Mouse (Mus musculus) C2C12 (cell line): ENCODE results near the gene Vps13d. TPM values are rescaled to one million over a fixed set of nuclear protein-coding genes. Genes with fewer than 3 reads are reported as not detected.

Experiments used
- H3K27me3 ChIP-seq: one replicate; pipeline ENCODE4 v1.6.1; 2011; ENCODE audit not compliant: control insufficient read depth, insufficient read depth, insufficient read length
- H3K36me3 ChIP-seq: one replicate; pipeline ENCODE4 v1.6.1; 2011; ENCODE audit not compliant: control insufficient read depth, insufficient read depth
- H3K4me3 ChIP-seq: one replicate; pipeline ENCODE4 v1.5.1; 2011; ENCODE audit warnings: mild to moderate bottlenecking, control low read depth; ENCODE audit not compliant: poor library complexity, insufficient read depth, severe bottlenecking
- H3K79me2 ChIP-seq: one replicate; pipeline ENCODE4 v1.6.1; 2011; ENCODE audit not compliant: control insufficient read depth, insufficient read depth
- H3K79me3 ChIP-seq: one replicate; pipeline ENCODE4 v1.6.1; 2011; ENCODE audit warnings: low read depth, control low read depth
- H3ac ChIP-seq: one replicate; pipeline ENCODE3; 2011; ENCODE audit warnings: low read depth; ENCODE audit not compliant: control insufficient read depth, insufficient read length
- CEBPB ChIP-seq: IDR thresholded peaks from one replicate; pipeline ENCODE4 v1.6.1; 2011; ENCODE audit warnings: low read depth, mild to moderate bottlenecking, control low read depth, moderate library complexity
- CTCF ChIP-seq: IDR thresholded peaks from one replicate; pipeline ENCODE4 v1.5.1; 2011; ENCODE audit not compliant: control insufficient read depth, insufficient read depth, insufficient read length
- FOSL1 ChIP-seq: IDR thresholded peaks from one replicate; pipeline ENCODE4 v1.8.0; 2011; ENCODE audit warnings: mild to moderate bottlenecking, low read length; ENCODE audit not compliant: poor library complexity, insufficient read depth, severe bottlenecking
- MAX ChIP-seq: IDR thresholded peaks from one replicate; pipeline ENCODE4 v1.6.1; 2011; ENCODE audit warnings: mild to moderate bottlenecking, control low read depth
- MYOD1 ChIP-seq: IDR thresholded peaks from one replicate; pipeline ENCODE4 v1.6.1; 2011; ENCODE audit warnings: low read depth; ENCODE audit not compliant: control insufficient read depth, insufficient read length
- MYOG ChIP-seq: IDR thresholded peaks from one replicate; pipeline ENCODE4 v1.6.1; 2011; ENCODE audit not compliant: control insufficient read depth, insufficient read length; ENCODE audit errors: extremely low read depth
- USF1 ChIP-seq: IDR thresholded peaks from one replicate; pipeline ENCODE4 v1.6.1; 2011; ENCODE audit warnings: low read depth, mild to moderate bottlenecking, control low read depth, moderate library complexity
- polyA plus RNA-seq: library from polyadenylated mRNA; unstranded; fragments of >200 nt; fragmentation: generic; extraction: Trizol; gene quantifications from one replicate; pipeline ENCODE4 v1.2.1, GENCODE M21; 2012; ENCODE audit warnings: missing spikeins

The Vps13d gene
- polyA plus RNA-seq, 1 experiment, result 6.0 TPM

- no peaks in the 10 kb centered on the region for H3K27me3 ChIP-seq
Observed at GRCm38 (mm10) chr4:145024694-145025408, 170.0 kb downstream of the Vps13d start.

GRCm38 (mm10) chr4:145023911-145024310, 170.9 kb downstream of the Vps13d start:
- no peak overlapping the region for H3K4me3 ChIP-seq
- TF ChIP-seq USF1, result no peak
- TF ChIP-seq CTCF, result no peak
- no peak for TF ChIP-seq MYOD1
- no peak for TF ChIP-seq MYOG
- no peak for TF ChIP-seq MAX
- no peak for TF ChIP-seq CEBPB
- TF ChIP-seq FOSL1, result no peak
- no peaks in the 10 kb centered on the region for H3K27me3 ChIP-seq
- no peak overlapping the region for H3ac ChIP-seq
- no peaks in the 10 kb centered on the region for H3K79me2 ChIP-seq
- H3K36me3 ChIP-seq, result peaks cover 7% of the 10 kb centered on the region
- H3K79me3 ChIP-seq, result no peaks in the 10 kb centered on the region

More at GRCm38 (mm10) chr4:145024694-145025408, 170.0 kb downstream of the Vps13d start:
- Histone ChIP-seq H3K79me3 (no peaks in the 10 kb centered on the region), H3K36me3 (peaks cover 2% of the 10 kb centered on the region), H3K4me3 (no peak overlapping the region), H3ac (no peak overlapping the region), H3K79me2 (no peaks in the 10 kb centered on the region)
- TF ChIP-seq MYOG, result no peak
- no peak for TF ChIP-seq USF1
- no peak for TF ChIP-seq MAX
- TF ChIP-seq CEBPB, result no peak
- no peak for TF ChIP-seq MYOD1
- TF ChIP-seq FOSL1, result no peak
- TF ChIP-seq CTCF, result no peak

- H3K27me3 ChIP-seq, result no peaks in the 10 kb centered on the region
- H3K4me3 ChIP-seq, result no peak overlapping the region
- H3ac ChIP-seq, result no peak overlapping the region
- peaks cover 7% of the 10 kb centered on the region for H3K36me3 ChIP-seq
- no peaks in the 10 kb centered on the region for H3K79me3 ChIP-seq
- TF ChIP-seq CTCF, result no peak
- no peak for TF ChIP-seq MAX
- TF ChIP-seq FOSL1, result no peak
- no peak for TF ChIP-seq CEBPB
- no peak for TF ChIP-seq MYOD1
- no peak for TF ChIP-seq USF1
- TF ChIP-seq MYOG, result no peak
- no peaks in the 10 kb centered on the region for H3K79me2 ChIP-seq
Observed at GRCm38 (mm10) chr4:145022815-145023214, 172.0 kb downstream of the Vps13d start.

GRCm38 (mm10) chr4:145022211-145022610, 172.6 kb downstream of the Vps13d start:
- no peaks in the 10 kb centered on the region for H3K79me2 ChIP-seq
- peaks cover 7% of the 10 kb centered on the region for H3K36me3 ChIP-seq
- no peak overlapping the region for H3ac ChIP-seq
- no peaks in the 10 kb centered on the region for H3K27me3 ChIP-seq
- H3K79me3 ChIP-seq, result no peaks in the 10 kb centered on the region
- no peak overlapping the region for H3K4me3 ChIP-seq
- TF ChIP-seq CEBPB (no peak), FOSL1 (no peak), MYOG (no peak), MYOD1 (no peak), MAX (no peak), USF1 (no peak), CTCF (no peak)

GRCm38 (mm10) chr4:145020383-145020782, 174.4 kb downstream of the Vps13d start:
- Histone ChIP-seq H3K27me3 (no peaks in the 10 kb centered on the region), H3ac (no peak overlapping the region), H3K4me3 (no peak overlapping the region), H3K36me3 (peaks cover 20% of the 10 kb centered on the region), H3K79me3 (no peaks in the 10 kb centered on the region), H3K79me2 (no peaks in the 10 kb centered on the region)
- TF ChIP-seq CEBPB (no peak), CTCF (no peak), MYOD1 (no peak), USF1 (no peak), FOSL1 (no peak), MYOG (no peak), MAX (no peak)

- no peak overlapping the region for H3K4me3 ChIP-seq
- no peaks in the 10 kb centered on the region for H3K79me3 ChIP-seq
- no peaks in the 10 kb centered on the region for H3K79me2 ChIP-seq
Observed at GRCm38 (mm10) chr4:145019121-145019714, 175.6 kb downstream of the Vps13d start.

More at GRCm38 (mm10) chr4:145019121-145019714, 175.6 kb downstream of the Vps13d start:
- Histone ChIP-seq H3ac (no peak overlapping the region), H3K27me3 (no peaks in the 10 kb centered on the region), H3K36me3 (peaks cover 20% of the 10 kb centered on the region)
- no peak for TF ChIP-seq MYOG
- TF ChIP-seq MYOD1, result no peak
- no peak for TF ChIP-seq CEBPB
- no peak for TF ChIP-seq MAX
- no peak for TF ChIP-seq USF1
- no peak for TF ChIP-seq FOSL1
- TF ChIP-seq CTCF, result no peak
